Mouse (Mus musculus) liver, adult 2 months (tissue): ENCODE data around the gene Duxbl3.

Experiments
- CTCF ChIP-seq: fragments of 200-500 bp; IDR thresholded peaks from 2 replicates; pipeline ENCODE4 v1.5.1; 2011; ENCODE audit warnings: low read depth, low read length, control low read depth
- POLR2A ChIP-seq: fragments of 200-500 bp; IDR thresholded peaks from 2 replicates; pipeline ENCODE4 v1.6.1; 2011; ENCODE audit warnings: low read length, control low read depth; ENCODE audit not compliant: insufficient read depth; ENCODE audit errors: extremely low read depth

DNA sequence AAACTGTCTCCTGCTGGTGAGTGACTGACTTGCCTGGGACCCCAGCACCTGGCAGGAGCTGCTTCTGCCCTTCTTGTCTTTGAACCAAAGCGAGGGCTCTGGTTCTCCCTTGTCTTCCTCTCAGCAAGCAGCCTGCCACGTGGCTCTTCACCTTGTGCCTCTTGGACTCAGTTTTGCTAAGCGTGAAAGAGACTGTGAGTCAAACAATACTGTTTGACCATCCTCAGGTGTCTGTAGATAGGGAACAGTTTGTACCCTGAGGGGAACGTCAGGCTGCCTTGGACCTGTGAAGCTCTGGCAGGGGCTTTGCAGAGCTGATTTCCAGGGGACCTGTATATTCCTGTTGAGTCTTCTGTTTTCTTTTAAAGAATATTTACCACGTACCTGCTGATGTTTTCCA, 39.7 kb downstream of the Duxbl3 start:
- TF ChIP-seq POLR2A (no peak), CTCF (no peak)
